Mouse (Mus musculus): ENCODE results near the gene Rnf167. TPM values are rescaled to one million over a fixed set of nuclear protein-coding genes. Genes with fewer than 3 reads are reported as not detected.
A peak's percentile ranks its signal among the peaks of the same experiment; 100 is the strongest.

Gene Rnf167
- polyA plus RNA-seq, 1 experiment from 2014 or later: 119 TPM

DNA sequence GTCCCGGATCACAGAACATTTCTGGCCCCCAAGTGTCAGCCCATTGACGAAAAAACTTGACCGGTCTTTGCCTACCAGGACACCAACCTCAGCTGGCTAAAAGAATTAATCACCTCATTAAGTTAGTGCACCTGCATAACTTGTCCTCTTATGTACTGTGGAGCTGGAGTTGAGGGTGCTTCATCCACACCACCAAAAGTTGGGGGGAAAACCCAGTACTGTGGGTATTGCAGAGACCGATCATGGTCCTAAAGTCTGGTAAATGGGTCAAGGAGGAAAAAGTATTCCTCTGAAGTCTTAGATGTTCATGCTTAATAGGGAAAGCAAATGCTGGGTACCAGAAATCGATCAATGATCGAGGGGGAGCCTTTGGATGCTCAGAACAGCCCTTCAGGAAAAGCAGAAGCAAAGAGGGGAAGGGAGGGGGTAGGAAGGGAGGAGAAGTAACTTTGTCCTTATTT is 5.9 kb downstream of the Rnf167 start:
- peak overlapping the region; percentile 74 for H3K4me2 ChIP-seq (replicated peaks; ENCODE audit: low read depth, low read length)
- no peaks in the 10 kb centered on the region for H3K9me3 ChIP-seq (ENCODE audit: low read length)
- peak overlapping the region; percentile 99 for H3K27ac ChIP-seq (ENCODE audit: low read length)
- ATAC-seq (no peak), DNase-seq (ENCODE audit: low spot score) (peak; percentile 70)
- H3K4me1 ChIP-seq (ENCODE audit: insufficient read depth, low read depth, low read length): peaks cover 27% of the 10 kb centered on the region
- H3K9ac ChIP-seq (replicated peaks; ENCODE audit: low read depth): peak overlapping the region; percentile 98
- H3K4me3 ChIP-seq (ENCODE audit: low read depth, low read length): peak overlapping the region; percentile 99
- H3K27me3 ChIP-seq (replicated peaks; ENCODE audit: insufficient read depth, low read length): no peaks in the 10 kb centered on the region
- 20% methylated on average over 6 of the region's 6 CpGs for WGBS
- TF ChIP-seq EP300 (IDR thresholded peaks at IDR 0.05) (no peak), CTCF (IDR thresholded peaks at IDR 0.05) (no peak)
- peaks cover 31% of the 10 kb centered on the region for H3K36me3 ChIP-seq (ENCODE audit: insufficient read depth, low read length)

DNA sequence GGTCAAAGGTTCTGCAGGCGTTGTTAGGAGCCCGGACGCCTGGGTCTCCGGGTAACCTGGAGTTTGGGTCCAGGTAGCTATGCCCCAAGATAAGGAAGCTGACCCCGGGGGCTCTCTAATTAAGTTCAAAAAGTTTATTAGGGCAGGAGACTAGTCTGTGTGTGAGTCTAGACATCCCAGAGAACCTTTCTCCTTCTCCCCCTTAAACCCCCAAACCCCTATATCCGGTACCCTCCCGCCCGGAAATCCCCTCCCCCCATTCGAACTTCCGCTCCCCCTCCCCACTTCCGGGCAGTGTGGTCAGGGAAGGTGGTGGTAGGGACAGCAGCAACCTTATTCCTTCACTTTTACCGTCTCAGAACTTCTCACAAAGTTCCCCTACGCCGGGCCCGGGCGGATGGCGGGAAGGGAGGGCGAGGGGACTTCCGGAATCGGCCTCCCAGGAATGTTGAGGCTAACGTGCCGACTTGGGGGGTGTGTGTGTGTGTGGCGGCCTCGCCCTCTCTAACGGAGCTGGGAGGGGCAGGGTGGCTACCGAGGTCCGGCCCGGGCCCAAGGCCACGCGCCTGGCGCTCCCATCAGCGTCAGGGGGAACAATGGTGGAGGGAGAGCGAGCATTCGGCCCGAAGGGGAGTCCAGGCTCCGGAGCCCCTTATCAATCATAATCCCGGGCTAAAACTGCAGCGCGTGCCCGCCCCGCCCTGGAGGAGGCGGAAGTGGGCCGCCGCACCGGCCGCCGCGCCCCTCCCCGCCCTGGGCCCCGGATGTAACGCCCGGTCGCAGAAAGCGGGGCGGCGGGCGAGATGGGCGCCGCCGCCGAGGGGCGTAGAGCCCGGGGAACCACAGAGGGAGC is 6.5 kb downstream of the Rnf167 start:
- H3K27ac ChIP-seq (ENCODE audit: low read length): peak overlapping the region; percentile 99
- peak overlapping the region; percentile 74 for H3K4me2 ChIP-seq (replicated peaks; ENCODE audit: low read depth, low read length)
- no peak for TF ChIP-seq CTCF (IDR thresholded peaks at IDR 0.05)
- TF ChIP-seq EP300 (IDR thresholded peaks at IDR 0.05): no peak
- 1% methylated on average over 54 of the region's 63 CpGs for WGBS
- DNase-seq (ENCODE audit: low spot score) (peak; percentile 78), ATAC-seq (peak; percentile 66)
- peak overlapping the region; percentile 99 for H3K4me3 ChIP-seq (ENCODE audit: low read depth, low read length)
- no peaks in the 10 kb centered on the region for H3K9me3 ChIP-seq (ENCODE audit: low read length)
- peak overlapping the region; percentile 98 for H3K9ac ChIP-seq (replicated peaks; ENCODE audit: low read depth)
- peaks cover 27% of the 10 kb centered on the region for H3K4me1 ChIP-seq (ENCODE audit: insufficient read depth, low read depth, low read length)
- no peaks in the 10 kb centered on the region for H3K27me3 ChIP-seq (replicated peaks; ENCODE audit: insufficient read depth, low read length)
- H3K36me3 ChIP-seq (ENCODE audit: insufficient read depth, low read length): peaks cover 31% of the 10 kb centered on the region

DNA sequence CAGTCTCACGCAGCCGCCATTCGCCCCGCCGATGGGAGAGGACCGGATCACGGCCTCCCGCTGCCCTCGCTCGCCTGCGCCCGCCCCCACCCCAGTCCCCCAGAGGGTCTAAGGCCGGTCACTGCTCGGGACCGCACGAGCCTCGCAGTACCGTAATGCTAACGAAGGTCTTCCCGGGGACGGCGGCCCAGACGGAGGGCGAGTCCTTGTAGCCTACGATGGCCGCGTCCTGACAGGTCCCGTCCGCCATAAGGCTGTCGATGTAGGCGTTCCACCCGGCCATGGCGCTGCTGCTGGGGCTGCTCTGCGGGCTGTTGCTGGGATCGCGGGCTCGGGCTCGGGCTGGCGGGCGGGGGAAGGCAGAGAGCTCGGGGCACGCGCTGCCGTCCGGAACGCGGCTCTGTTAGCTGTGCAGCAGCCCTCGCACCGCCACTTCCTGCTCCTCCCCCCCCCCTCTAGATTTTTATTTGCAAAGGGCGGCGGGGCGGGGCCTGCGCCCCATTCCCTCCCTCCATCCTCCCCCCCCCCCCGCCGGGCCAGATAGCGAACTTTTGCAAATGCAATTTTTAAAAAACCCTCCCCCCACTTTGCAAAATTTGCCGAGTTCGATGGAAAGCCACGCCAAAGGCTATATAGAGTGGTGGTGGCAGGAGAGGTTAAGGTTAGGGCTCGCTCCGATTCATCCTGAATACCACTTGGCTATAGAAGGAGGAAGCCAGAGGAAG is 7.3 kb downstream of the Rnf167 start, which contains the start of gene Pfn1:
Gene Pfn1, minus strand, starts transcription at position 447 of the 725 bp plus-strand sequence.
- H3K27ac ChIP-seq (ENCODE audit: low read length): peak within 1 kb of the TSS; percentile 99
- peak within 1 kb of the TSS; percentile 74 for H3K4me2 ChIP-seq (replicated peaks; ENCODE audit: low read depth, low read length)
- under 1% methylated on average over 34 of the region's 61 CpGs for WGBS
- H3K4me3 ChIP-seq (ENCODE audit: low read depth, low read length): peak within 1 kb of the TSS; percentile 99
- peak within 1 kb of the TSS; percentile 98 for H3K9ac ChIP-seq (replicated peaks; ENCODE audit: low read depth)
- peaks cover 22% of the 10 kb centered on the region for H3K4me1 ChIP-seq (ENCODE audit: insufficient read depth, low read depth, low read length)
- H3K9me3 ChIP-seq (ENCODE audit: low read length): no peaks in the 10 kb centered on the region
- no peak for TF ChIP-seq CTCF (IDR thresholded peaks at IDR 0.05)
- peak; percentile 48; the same call in 1 of the 2 replicates for TF ChIP-seq EP300 (IDR thresholded peaks at IDR 0.05)
- DNase-seq (ENCODE audit: low spot score) (peak; percentile 94), ATAC-seq (peak; percentile 73)
- no peaks in the 10 kb centered on the region for H3K27me3 ChIP-seq (replicated peaks; ENCODE audit: insufficient read depth, low read length)
- peaks cover 25% of the 10 kb centered on the region for H3K36me3 ChIP-seq (ENCODE audit: insufficient read depth, low read length)

DNA sequence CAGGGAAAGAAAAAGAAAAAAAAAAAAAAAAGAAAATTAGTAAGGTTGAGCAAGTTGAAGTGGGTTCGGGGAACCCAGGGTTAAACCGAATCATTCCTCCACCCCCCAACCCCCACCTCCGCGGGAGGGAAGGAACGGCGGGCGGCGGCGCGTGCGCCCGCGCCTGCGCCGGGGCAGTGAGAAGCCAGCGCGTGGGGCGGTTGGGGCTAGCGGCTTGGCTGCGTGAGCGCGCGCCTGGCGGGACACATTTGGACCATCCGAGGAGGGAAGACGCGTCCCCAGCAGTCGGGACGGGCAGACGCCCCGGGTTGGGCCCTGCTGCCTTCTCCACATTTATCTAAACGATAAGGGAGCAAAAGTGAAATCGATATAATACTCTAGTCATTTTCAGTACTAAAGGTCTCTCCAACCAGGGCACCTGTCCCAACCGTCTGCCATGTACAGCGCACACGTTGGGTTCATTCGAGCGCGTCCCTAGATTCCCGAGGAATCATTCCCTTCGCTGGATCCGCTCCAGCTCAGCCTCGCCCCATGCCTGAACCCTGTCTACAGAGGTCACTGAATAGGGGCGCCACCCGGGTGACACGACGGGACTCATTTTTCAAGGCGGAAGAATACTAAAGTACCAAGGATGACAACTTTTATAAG is 8.0 kb downstream of the Rnf167 start:
- ATAC-seq (peak; percentile 71), DNase-seq (ENCODE audit: low spot score) (peak; percentile 94)
- WGBS: under 1% methylated on average over 48 of the region's 48 CpGs

DNA sequence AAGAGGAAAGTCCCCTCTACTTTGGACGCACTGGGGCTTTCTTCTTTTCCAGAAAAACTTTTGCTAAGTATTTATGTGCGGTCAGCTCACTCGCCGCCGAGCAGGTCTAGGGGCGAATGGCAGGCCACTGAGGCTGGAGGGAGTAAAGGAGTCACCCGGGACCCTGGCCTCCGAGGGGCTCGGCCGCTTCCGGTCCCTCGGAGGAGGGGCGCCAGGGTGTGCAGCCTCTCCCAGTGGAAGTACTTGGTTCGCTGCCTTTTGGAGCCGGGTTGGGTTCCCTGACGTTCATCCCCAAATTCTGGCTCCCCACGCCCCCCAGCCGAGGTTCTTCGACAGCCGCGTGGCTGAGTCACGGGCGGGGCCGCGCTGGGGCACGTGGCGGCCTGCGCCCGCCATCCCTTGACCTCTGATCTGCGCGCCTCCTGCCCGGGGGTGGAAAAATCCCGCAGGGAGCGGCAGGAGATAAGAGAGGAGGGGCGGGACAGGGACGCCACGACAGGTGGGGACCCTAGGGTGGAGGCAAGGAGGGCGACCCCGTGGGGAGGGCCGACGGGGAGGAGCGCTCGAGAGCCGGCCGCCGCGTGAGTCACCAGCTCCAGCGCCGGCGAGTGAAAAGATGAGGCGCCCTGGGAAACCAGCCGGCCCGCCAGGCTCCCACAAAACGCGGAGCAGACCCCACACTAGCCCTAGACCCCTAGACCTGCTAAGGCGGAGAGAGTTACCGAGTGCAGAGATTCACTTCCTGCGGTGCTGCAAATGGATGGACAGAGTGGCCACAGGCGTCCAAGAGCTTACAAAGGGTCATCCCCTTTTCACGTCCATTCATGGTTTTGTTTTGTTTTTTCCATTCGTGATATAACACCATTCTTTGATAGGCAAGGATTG is 8.8 kb downstream of the Rnf167 start:
- Histone ChIP-seq H3K36me3 (ENCODE audit: insufficient read depth, low read length) (peaks cover 13% of the 10 kb centered on the region), H3K4me3 (ENCODE audit: low read depth, low read length) (peak overlapping the region; percentile 99), H3K27me3 (replicated peaks; ENCODE audit: insufficient read depth, low read length) (no peaks in the 10 kb centered on the region), H3K4me1 (ENCODE audit: insufficient read depth, low read depth, low read length) (peaks cover 22% of the 10 kb centered on the region), H3K9ac (replicated peaks; ENCODE audit: low read depth) (peak overlapping the region; percentile 10), H3K9me3 (ENCODE audit: low read length) (no peaks in the 10 kb centered on the region), H3K27ac (ENCODE audit: low read length) (peak overlapping the region; percentile 99), H3K4me2 (replicated peaks; ENCODE audit: low read depth, low read length) (peak overlapping the region; percentile 74)
- DNase-seq (ENCODE audit: low spot score) (peak; percentile 67), ATAC-seq (peak; percentile 15)
- peak; percentile 2; the same call in 1 of the 2 replicates for TF ChIP-seq EP300 (IDR thresholded peaks at IDR 0.05)
- no peak for TF ChIP-seq CTCF (IDR thresholded peaks at IDR 0.05)
- WGBS: under 1% methylated on average over 53 of the region's 61 CpGs

More for the DNA sequence above, 8.0 kb downstream of the Rnf167 start:
- peaks cover 18% of the 10 kb centered on the region for H3K36me3 ChIP-seq (ENCODE audit: insufficient read depth, low read length)
- peaks cover 22% of the 10 kb centered on the region for H3K4me1 ChIP-seq (ENCODE audit: insufficient read depth, low read depth, low read length)
- peak overlapping the region; percentile 98; the same call in 1 of the 2 replicates for H3K9ac ChIP-seq (replicated peaks; ENCODE audit: low read depth)
- H3K4me3 ChIP-seq (ENCODE audit: low read depth, low read length): peak overlapping the region; percentile 99
- H3K4me2 ChIP-seq (replicated peaks; ENCODE audit: low read depth, low read length): peak overlapping the region; percentile 74
- H3K9me3 ChIP-seq (ENCODE audit: low read length): no peaks in the 10 kb centered on the region
- TF ChIP-seq CTCF (IDR thresholded peaks at IDR 0.05) (no peak), EP300 (IDR thresholded peaks at IDR 0.05) (peak; percentile 22; the same call in 1 of the 2 replicates)
- H3K27ac ChIP-seq (ENCODE audit: low read length): peak overlapping the region; percentile 99
- H3K27me3 ChIP-seq (replicated peaks; ENCODE audit: insufficient read depth, low read length): no peaks in the 10 kb centered on the region

Data from lung, postnatal 0 days (tissue).